Mouse (Mus musculus): ENCODE data around the gene Gimap1. TPM values are rescaled to one million over a fixed set of nuclear protein-coding genes. Genes with fewer than 3 reads are reported as not detected.

The Gimap1 gene
- total and polyA plus RNA-seq, 3 experiments, result not detected

DNA sequence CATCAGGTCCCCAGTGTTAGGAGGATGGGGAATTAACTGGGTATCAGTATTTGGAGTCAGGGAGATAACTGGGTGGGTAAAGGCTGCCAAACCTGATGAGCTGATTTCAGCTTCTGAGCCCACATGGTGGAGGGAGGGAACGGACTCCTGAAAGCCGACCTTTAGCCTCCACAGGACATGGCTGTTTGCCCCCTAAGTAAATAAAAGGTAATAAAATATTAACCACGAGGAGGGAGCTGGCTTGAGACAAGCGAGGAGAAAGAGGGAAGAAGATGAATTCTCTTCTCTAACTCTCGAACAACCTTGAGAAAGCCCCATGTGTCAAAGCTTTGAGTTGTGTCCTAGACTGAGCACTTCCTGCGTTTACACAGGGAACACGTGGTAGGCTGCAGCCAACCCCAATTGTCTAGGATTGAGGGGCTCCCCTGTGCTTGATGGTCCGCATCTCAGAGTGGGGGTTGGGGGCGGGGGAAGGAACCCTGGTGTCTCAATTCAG, 2.9 kb downstream of the Gimap1 start:
- H3K36me3 ChIP-seq (ENCODE audit: control insufficient read depth in 1 of 2, insufficient read depth in 2 of 2, low read length in 2 of 2), result no peaks in the 10 kb centered on the region
- no peaks in the 10 kb centered on the region for H3K27me3 ChIP-seq (ENCODE audit: control insufficient read depth in 1 of 2, insufficient read depth in 2 of 2, low read length in 2 of 2)
- H3K27ac ChIP-seq (ENCODE audit: control insufficient read depth, low read depth, low read length), result no peak overlapping the region
- H3K9ac ChIP-seq (ENCODE audit: control insufficient read depth, low read depth, low read length, poor library complexity, severe bottlenecking), result no peak overlapping the region
- DNase-seq (ENCODE audit: low read depth, low spot score), result no peak
- no peaks in the 10 kb centered on the region for H3K9me3 ChIP-seq (replicated peaks; ENCODE audit: insufficient read depth, low read length)
- H3K79me2 ChIP-seq (ENCODE audit: control insufficient read depth, insufficient read depth, low read length, poor library complexity), result no peaks in the 10 kb centered on the region
- H3K4me3 ChIP-seq (ENCODE audit: control insufficient read depth in 1 of 2, insufficient read depth in 1 of 2, low read depth in 2 of 2, low read length in 2 of 2), result no peak overlapping the region
- no peak for TF ChIP-seq GABPA (IDR thresholded peaks at IDR 0.05; ENCODE audit: low read depth, low read length)
- TF ChIP-seq POLR2AphosphoS2 (IDR thresholded peaks at IDR 0.05; ENCODE audit: low read length), result no peak
- TF ChIP-seq KAT2A (conservative IDR thresholded peaks at IDR 0.05; ENCODE audit: low read depth, low read length), result no peak
- no peak for TF ChIP-seq USF2 (IDR thresholded peaks at IDR 0.05; ENCODE audit: borderline replicate concordance in 1 of 2, insufficient read depth in 1 of 2, low read depth in 1 of 2, low read length in 2 of 2)
- no peak for TF ChIP-seq MAX (IDR thresholded peaks at IDR 0.05; ENCODE audit: low read length)
- TF ChIP-seq MXI1 (IDR thresholded peaks at IDR 0.05; ENCODE audit: low read depth, low read length), result no peak
- no peak for TF ChIP-seq MAFK (IDR thresholded peaks at IDR 0.05; ENCODE audit: borderline replicate concordance, low read depth, low read length)
- no peak for TF ChIP-seq ETS1 (IDR thresholded peaks at IDR 0.05; ENCODE audit: low read depth, low read length)
- TF ChIP-seq USF1 (IDR thresholded peaks at IDR 0.05; ENCODE audit: low read depth, low read length), result no peak
- TF ChIP-seq CHD2 (IDR thresholded peaks at IDR 0.05; ENCODE audit: low read length), result no peak
- TF ChIP-seq TAL1 (IDR thresholded peaks at IDR 0.05; ENCODE audit: low read length), result no peak
- TF ChIP-seq RCOR1 (IDR thresholded peaks at IDR 0.05; ENCODE audit: low read depth, low read length), result no peak
- no peak for TF ChIP-seq ZC3H11A (IDR thresholded peaks at IDR 0.05; ENCODE audit: low read depth, low read length)
- TF ChIP-seq ZMIZ1 (IDR thresholded peaks at IDR 0.05; ENCODE audit: low read depth, low read length), result no peak
- TF ChIP-seq TBP (IDR thresholded peaks at IDR 0.05; ENCODE audit: low read depth, low read length), result no peak
- no peaks in the 10 kb centered on the region for H3K4me1 ChIP-seq (ENCODE audit: control insufficient read depth in 1 of 2, insufficient read depth in 2 of 2, low read length in 2 of 2)

DNA sequence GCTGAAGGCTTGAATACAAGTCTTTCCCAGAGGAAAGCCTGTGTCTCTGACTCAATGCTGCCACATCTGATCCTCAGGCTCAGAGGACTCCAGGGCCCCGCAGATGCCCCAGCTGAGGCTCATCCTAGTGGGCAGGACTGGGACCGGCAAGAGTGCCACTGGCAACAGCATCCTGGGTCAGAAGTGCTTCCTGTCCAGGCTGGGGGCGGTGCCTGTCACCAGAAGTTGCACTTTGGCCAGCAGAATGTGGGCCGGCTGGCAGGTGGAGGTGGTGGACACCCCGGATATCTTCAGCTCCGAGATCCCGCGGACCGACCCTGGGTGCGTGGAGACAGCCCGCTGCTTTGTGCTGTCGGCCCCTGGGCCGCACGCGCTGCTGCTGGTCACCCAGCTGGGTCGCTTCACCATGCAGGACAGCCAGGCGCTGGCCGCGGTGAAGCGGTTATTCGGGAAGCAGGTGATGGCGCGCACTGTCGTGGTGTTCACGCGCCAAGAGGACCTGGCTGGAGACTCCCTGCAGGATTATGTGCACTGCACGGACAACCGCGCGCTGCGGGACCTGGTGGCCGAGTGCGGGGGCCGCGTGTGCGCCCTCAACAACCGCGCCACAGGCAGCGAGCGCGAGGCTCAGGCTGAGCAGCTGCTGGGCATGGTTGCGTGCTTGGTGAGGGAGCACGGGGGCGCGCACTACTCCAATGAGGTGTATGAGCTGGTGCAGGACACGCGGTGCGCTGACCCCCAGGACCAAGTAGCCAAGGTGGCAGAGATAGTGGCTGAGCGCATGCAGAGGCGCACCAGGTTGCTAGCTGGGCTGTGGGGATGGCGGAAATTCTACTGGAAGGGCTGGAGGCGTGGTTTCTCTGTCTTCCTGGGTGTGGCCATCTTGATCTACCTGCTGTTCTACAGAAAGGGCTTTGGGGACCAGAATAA, 3.8 kb downstream of the Gimap1 start:
- no peak overlapping the region for H3K27ac ChIP-seq (ENCODE audit: control insufficient read depth, low read depth, low read length)
- no peak overlapping the region for H3K4me3 ChIP-seq (ENCODE audit: control insufficient read depth in 1 of 2, insufficient read depth in 1 of 2, low read depth in 2 of 2, low read length in 2 of 2)
- H3K9ac ChIP-seq (ENCODE audit: control insufficient read depth, low read depth, low read length, poor library complexity, severe bottlenecking), result no peak overlapping the region
- no peaks in the 10 kb centered on the region for H3K36me3 ChIP-seq (ENCODE audit: control insufficient read depth in 1 of 2, insufficient read depth in 2 of 2, low read length in 2 of 2)
- TF ChIP-seq CHD2 (IDR thresholded peaks at IDR 0.05; ENCODE audit: low read length) (no peak), ZMIZ1 (IDR thresholded peaks at IDR 0.05; ENCODE audit: low read depth, low read length) (no peak), MYC (IDR thresholded peaks at IDR 0.05; ENCODE audit: low read depth, low read length) (no peak), SMC3 (IDR thresholded peaks at IDR 0.05; ENCODE audit: low read depth, low read length) (no peak), MAFK (IDR thresholded peaks at IDR 0.05; ENCODE audit: borderline replicate concordance, low read depth, low read length) (no peak), TCF12 (IDR thresholded peaks at IDR 0.05; ENCODE audit: low read depth, low read length) (no peak), ZC3H11A (IDR thresholded peaks at IDR 0.05; ENCODE audit: low read depth, low read length) (no peak), SIN3A (IDR thresholded peaks at IDR 0.05; ENCODE audit: low read length) (no peak), ZKSCAN1 (IDR thresholded peaks at IDR 0.05; ENCODE audit: low read depth, low read length) (no peak), ETS1 (IDR thresholded peaks at IDR 0.05; ENCODE audit: low read depth, low read length) (no peak), TBP (IDR thresholded peaks at IDR 0.05; ENCODE audit: low read depth, low read length) (no peak)
- DNase-seq (ENCODE audit: low read depth, low spot score), result no peak
- H3K79me2 ChIP-seq (ENCODE audit: control insufficient read depth, insufficient read depth, low read length, poor library complexity), result no peaks in the 10 kb centered on the region
- no peaks in the 10 kb centered on the region for H3K4me1 ChIP-seq (ENCODE audit: control insufficient read depth in 1 of 2, insufficient read depth in 2 of 2, low read length in 2 of 2)
- no peaks in the 10 kb centered on the region for H3K9me3 ChIP-seq (replicated peaks; ENCODE audit: insufficient read depth, low read length)
- H3K27me3 ChIP-seq (ENCODE audit: control insufficient read depth in 1 of 2, insufficient read depth in 2 of 2, low read length in 2 of 2), result no peaks in the 10 kb centered on the region
